Mouse (Mus musculus): Measurements from ENCODE around the gene Tshz2. TPM values are rescaled to one million over a fixed set of nuclear protein-coding genes. Genes with fewer than 3 reads are reported as not detected.
A peak's percentile ranks its signal among the peaks of the same experiment; 100 is the strongest.

Gene Tshz2
- polyA plus RNA-seq, 1 experiment from 2014 or later: 9.0 TPM

- ATAC-seq (replicated peaks): no peak
- no peak overlapping the region for H3K27ac ChIP-seq (replicated peaks)
- no peak overlapping the region for H3K9ac ChIP-seq (replicated peaks)
- no peak overlapping the region for H3K4me2 ChIP-seq (replicated peaks)
- WGBS: 80% methylated on average over 16 of the region's 16 CpGs
- H3K4me3 ChIP-seq: no peak overlapping the region
- H3K27me3 ChIP-seq: no peaks in the 10 kb centered on the region
- H3K9me3 ChIP-seq: no peaks in the 10 kb centered on the region
- peaks cover 13% of the 10 kb centered on the region for H3K4me1 ChIP-seq
- no peaks in the 10 kb centered on the region for H3K36me3 ChIP-seq
Measured at GRCm38 (mm10) chr2:169749331-169749945, 116.6 kb downstream of the Tshz2 start.

DNA sequence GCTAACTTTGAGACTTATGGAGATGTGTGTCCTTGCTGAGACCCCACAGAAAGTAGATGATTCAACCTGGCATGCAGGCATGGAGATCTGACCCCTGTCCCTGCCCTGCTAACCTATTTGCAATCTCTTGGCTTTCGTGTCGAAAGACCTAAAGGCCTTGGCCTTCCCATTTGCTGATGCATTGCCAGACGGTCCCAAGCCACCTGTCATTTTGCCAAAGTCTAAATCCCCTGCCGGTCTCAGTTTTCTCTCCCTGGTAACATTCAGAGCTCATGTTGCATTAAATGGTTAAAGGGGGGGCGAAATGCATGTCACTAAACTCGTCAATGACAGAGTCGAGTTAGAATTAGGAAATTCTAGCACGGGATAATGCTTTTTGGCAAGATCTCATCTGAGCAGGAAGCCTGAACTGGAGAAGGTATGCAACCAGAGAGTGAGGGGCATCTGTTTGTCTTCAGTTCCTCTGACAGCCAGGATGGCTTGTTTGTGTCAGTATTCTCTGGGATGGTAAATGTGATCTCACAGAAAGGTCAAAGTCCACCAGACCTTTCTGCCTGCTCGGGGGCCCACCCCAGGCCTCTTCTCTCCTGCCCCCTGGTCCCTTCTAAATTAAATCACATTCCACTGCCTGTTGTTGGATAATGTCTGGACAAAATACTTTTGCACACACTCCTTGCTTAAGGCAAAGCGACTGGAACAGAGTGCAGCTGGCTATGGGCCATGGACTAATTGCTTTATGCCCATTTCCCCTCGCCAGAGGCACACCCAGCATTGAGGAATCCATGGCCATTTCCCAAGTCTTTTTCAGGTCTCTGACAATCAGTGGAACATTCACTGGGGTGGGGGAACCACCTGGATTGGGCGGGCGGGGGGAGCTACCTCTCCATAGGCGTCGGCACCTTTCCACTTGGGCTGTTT, 118.0 kb downstream of the Tshz2 start:
- no peaks in the 10 kb centered on the region for H3K27me3 ChIP-seq
- no peak overlapping the region for H3K4me3 ChIP-seq
- WGBS: 48% methylated on average over 15 of the region's 15 CpGs
- H3K4me1 ChIP-seq: peaks cover 22% of the 10 kb centered on the region
- H3K36me3 ChIP-seq: no peaks in the 10 kb centered on the region
- no peak overlapping the region for H3K27ac ChIP-seq (replicated peaks)
- no peaks in the 10 kb centered on the region for H3K9me3 ChIP-seq
- no peak overlapping the region for H3K4me2 ChIP-seq (replicated peaks)
- H3K9ac ChIP-seq (replicated peaks): no peak overlapping the region
- ATAC-seq (replicated peaks): 0 out of 2 replicates have a peak, but pooled peaks have one; percentile 43

- H3K4me3 ChIP-seq: no peak overlapping the region
- WGBS: 91% methylated on average over 9 of the region's 9 CpGs
- H3K9ac ChIP-seq (replicated peaks): no peak overlapping the region
- no peak for ATAC-seq (replicated peaks)
- H3K4me1 ChIP-seq: peaks cover 22% of the 10 kb centered on the region
- no peaks in the 10 kb centered on the region for H3K9me3 ChIP-seq
- no peaks in the 10 kb centered on the region for H3K27me3 ChIP-seq
- H3K36me3 ChIP-seq: no peaks in the 10 kb centered on the region
- H3K27ac ChIP-seq (replicated peaks): no peak overlapping the region
- no peak overlapping the region for H3K4me2 ChIP-seq (replicated peaks)
Measured at GRCm38 (mm10) chr2:169752126-169752525, 119.3 kb downstream of the Tshz2 start.

DNA sequence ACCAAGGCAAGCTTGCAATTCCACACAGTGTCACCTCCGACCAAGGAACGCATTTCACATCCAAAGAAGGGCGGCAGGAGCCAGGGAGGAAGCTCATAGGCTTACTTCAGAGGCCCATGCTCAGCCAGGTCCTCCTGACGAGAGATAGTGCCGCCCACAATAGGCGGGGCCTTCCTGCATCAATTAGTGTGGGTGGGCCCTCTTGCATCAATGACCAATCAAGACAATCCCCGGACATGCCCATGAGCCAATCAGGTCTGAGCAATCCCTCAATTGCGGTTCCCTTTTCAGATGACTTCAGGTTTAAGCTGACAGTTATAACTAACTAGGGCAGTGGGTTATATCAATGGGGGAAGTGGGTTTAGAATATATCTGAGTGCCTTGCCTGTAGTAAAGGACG, 120.6 kb downstream of the Tshz2 start:
- no peaks in the 10 kb centered on the region for H3K27me3 ChIP-seq
- H3K4me1 ChIP-seq: peaks cover 22% of the 10 kb centered on the region
- 84% methylated on average over 9 of the region's 9 CpGs for WGBS
- H3K4me2 ChIP-seq (replicated peaks): no peak overlapping the region
- H3K36me3 ChIP-seq: no peaks in the 10 kb centered on the region
- no peak overlapping the region for H3K4me3 ChIP-seq
- H3K27ac ChIP-seq (replicated peaks): no peak overlapping the region
- ATAC-seq (replicated peaks): no peak
- H3K9me3 ChIP-seq: no peaks in the 10 kb centered on the region
- H3K9ac ChIP-seq (replicated peaks): no peak overlapping the region

- WGBS: 26% methylated on average over 7 of the region's 7 CpGs
- no peak overlapping the region for H3K27ac ChIP-seq (replicated peaks)
- H3K4me2 ChIP-seq (replicated peaks): no peak overlapping the region
- H3K4me1 ChIP-seq: peaks cover 22% of the 10 kb centered on the region
- H3K4me3 ChIP-seq: no peak overlapping the region
- H3K36me3 ChIP-seq: no peaks in the 10 kb centered on the region
- ATAC-seq (replicated peaks): no peak
- no peak overlapping the region for H3K9ac ChIP-seq (replicated peaks)
- H3K9me3 ChIP-seq: no peaks in the 10 kb centered on the region
- H3K27me3 ChIP-seq: no peaks in the 10 kb centered on the region
Measured at GRCm38 (mm10) chr2:169755091-169755490, 122.3 kb downstream of the Tshz2 start.

GRCm38 (mm10) chr2:169758120-169758519, 125.3 kb downstream of the Tshz2 start:
- Histone ChIP-seq H3K36me3 (no peaks in the 10 kb centered on the region), H3K27ac (replicated peaks) (no peak overlapping the region), H3K9ac (replicated peaks) (no peak overlapping the region), H3K27me3 (no peaks in the 10 kb centered on the region), H3K4me3 (no peak overlapping the region), H3K4me2 (replicated peaks) (no peak overlapping the region), H3K4me1 (peaks cover 9% of the 10 kb centered on the region), H3K9me3 (no peaks in the 10 kb centered on the region)
- ATAC-seq (replicated peaks): no peak
- WGBS: 82% methylated on average over 6 of the region's 6 CpGs

DNA sequence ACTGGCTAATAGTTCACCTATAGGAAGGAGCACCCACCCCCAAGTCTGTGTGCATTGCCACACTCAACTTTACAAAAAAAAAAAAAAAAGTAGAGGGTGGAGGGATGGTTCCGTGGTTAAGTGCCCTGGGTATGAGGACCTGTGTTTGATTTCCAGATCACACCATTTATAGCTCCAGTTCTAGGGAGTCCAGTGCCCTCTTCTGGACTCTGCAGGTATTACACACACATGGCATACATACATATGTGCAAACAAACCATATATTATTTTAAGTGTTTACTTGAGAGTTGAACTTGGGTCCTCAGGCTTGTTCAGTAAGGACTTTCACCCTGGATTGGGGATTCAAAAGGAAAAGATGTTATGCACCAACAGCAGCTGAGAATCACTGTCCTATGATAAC, 127.3 kb downstream of the Tshz2 start:
- H3K9ac ChIP-seq (replicated peaks): no peak overlapping the region
- no peaks in the 10 kb centered on the region for H3K9me3 ChIP-seq
- WGBS: 96% methylated on average over 1 of the region's 1 CpGs
- no peak overlapping the region for H3K4me2 ChIP-seq (replicated peaks)
- H3K4me3 ChIP-seq: no peak overlapping the region
- H3K36me3 ChIP-seq: no peaks in the 10 kb centered on the region
- H3K27me3 ChIP-seq: no peaks in the 10 kb centered on the region
- H3K4me1 ChIP-seq: peaks cover 6% of the 10 kb centered on the region
- no peak overlapping the region for H3K27ac ChIP-seq (replicated peaks)
- no peak for ATAC-seq (replicated peaks)

- Histone ChIP-seq H3K4me3 (no peak overlapping the region), H3K27me3 (no peaks in the 10 kb centered on the region), H3K27ac (replicated peaks) (no peak overlapping the region), H3K4me1 (no peaks in the 10 kb centered on the region), H3K9me3 (no peaks in the 10 kb centered on the region), H3K4me2 (replicated peaks) (no peak overlapping the region), H3K9ac (replicated peaks) (no peak overlapping the region), H3K36me3 (no peaks in the 10 kb centered on the region)
- ATAC-seq (replicated peaks): no peak
- 42% methylated on average over 3 of the region's 3 CpGs for WGBS
Measured at GRCm38 (mm10) chr2:169761726-169762125, 128.9 kb downstream of the Tshz2 start.

GRCm38 (mm10) chr2:169762301-169762700, 129.5 kb downstream of the Tshz2 start:
- Histone ChIP-seq H3K9ac (replicated peaks) (no peak overlapping the region), H3K4me3 (no peak overlapping the region), H3K9me3 (no peaks in the 10 kb centered on the region), H3K36me3 (no peaks in the 10 kb centered on the region), H3K27me3 (no peaks in the 10 kb centered on the region), H3K4me2 (replicated peaks) (no peak overlapping the region), H3K4me1 (no peaks in the 10 kb centered on the region), H3K27ac (replicated peaks) (no peak overlapping the region)
- no peak for ATAC-seq (replicated peaks)
- 91% methylated on average over 8 of the region's 8 CpGs for WGBS

DNA sequence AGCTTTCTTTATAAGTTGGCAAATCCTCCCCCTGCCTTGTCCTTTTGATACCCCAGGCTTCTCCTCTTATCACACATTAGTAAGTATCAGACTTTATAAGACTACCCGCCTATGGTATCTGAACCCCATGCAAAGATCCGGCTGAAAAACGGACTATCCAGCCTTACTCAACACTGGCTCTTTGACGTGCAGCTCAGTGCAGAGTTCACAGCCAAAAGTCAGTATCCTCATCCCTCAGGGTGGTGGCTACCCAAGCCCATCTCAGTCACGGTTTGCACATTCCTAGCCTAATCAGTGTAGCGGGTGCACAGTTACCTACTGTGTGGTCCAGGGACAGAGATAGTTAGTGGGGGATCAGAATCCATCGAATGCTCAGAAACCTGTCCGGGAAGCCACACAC, 130.9 kb downstream of the Tshz2 start:
- no peak for ATAC-seq (replicated peaks)
- Histone ChIP-seq H3K9ac (replicated peaks) (no peak overlapping the region), H3K27me3 (no peaks in the 10 kb centered on the region), H3K4me1 (no peaks in the 10 kb centered on the region), H3K4me3 (no peak overlapping the region), H3K36me3 (no peaks in the 10 kb centered on the region), H3K4me2 (replicated peaks) (no peak overlapping the region), H3K27ac (replicated peaks) (no peak overlapping the region), H3K9me3 (no peaks in the 10 kb centered on the region)
- WGBS: 90% methylated on average over 8 of the region's 8 CpGs

DNA sequence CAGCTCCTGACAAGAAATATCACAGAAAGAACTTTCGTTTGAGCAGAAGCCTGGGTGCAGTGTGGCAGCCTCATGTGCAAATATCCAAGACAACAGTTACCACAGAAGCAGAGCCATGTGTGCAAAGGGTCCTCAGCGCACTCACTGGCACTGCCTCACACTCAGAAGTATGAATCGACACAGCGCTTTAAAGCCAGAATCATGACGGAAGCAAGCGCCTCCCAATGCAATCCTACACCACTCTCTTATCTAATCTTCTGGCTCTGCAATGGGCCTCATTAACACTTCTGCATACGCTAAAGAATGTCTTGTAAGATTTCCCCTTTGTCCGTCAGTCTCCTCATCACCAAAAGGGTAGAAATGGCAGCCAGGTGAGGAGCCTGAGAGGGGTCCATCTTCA, 133.4 kb downstream of the Tshz2 start:
- Histone ChIP-seq H3K9me3 (no peaks in the 10 kb centered on the region), H3K9ac (replicated peaks) (no peak overlapping the region), H3K4me3 (no peak overlapping the region), H3K27ac (replicated peaks) (no peak overlapping the region), H3K4me2 (replicated peaks) (no peak overlapping the region), H3K27me3 (no peaks in the 10 kb centered on the region), H3K36me3 (no peaks in the 10 kb centered on the region), H3K4me1 (no peaks in the 10 kb centered on the region)
- ATAC-seq (replicated peaks): no peak
- 79% methylated on average over 8 of the region's 8 CpGs for WGBS

DNA sequence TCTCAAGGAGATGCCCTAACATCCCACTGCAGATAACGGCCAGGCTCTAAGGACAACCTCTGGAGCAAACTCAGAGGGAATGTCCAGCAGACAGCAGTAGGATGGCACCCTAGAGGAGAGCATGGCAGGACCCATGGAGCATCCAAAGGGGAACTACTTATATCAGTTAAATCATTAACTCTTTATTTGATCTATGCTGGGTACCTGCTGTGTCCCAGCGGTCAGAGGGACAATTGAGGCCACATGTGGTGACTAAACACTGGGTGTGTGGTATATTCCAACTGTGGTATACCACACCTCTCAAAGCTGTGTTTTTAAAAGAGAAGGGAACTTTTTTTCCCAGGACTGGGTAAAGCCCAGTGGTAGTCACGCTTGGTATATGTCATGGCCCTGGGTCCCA, 134.5 kb downstream of the Tshz2 start:
- no peaks in the 10 kb centered on the region for H3K4me1 ChIP-seq
- H3K4me2 ChIP-seq (replicated peaks): no peak overlapping the region
- H3K9ac ChIP-seq (replicated peaks): no peak overlapping the region
- no peaks in the 10 kb centered on the region for H3K9me3 ChIP-seq
- H3K36me3 ChIP-seq: no peaks in the 10 kb centered on the region
- H3K27ac ChIP-seq (replicated peaks): no peak overlapping the region
- no peak overlapping the region for H3K4me3 ChIP-seq
- no peaks in the 10 kb centered on the region for H3K27me3 ChIP-seq
- no peak for ATAC-seq (replicated peaks)
- 79% methylated on average over 3 of the region's 3 CpGs for WGBS

All from forebrain, embryonic 15.5 days (tissue).